Mouse (Mus musculus): ENCODE data around the gene Clrn3. TPM values are rescaled to one million over a fixed set of nuclear protein-coding genes. Genes with fewer than 3 reads are reported as not detected.
"Not testable (repeated sequence)": the region's sequence is repeated elsewhere in the genome, so short reads cannot be mapped to it uniquely, and the experiment has no call there.

The Clrn3 gene
- polyA plus RNA-seq, 1 experiment, result not detected

DNA sequence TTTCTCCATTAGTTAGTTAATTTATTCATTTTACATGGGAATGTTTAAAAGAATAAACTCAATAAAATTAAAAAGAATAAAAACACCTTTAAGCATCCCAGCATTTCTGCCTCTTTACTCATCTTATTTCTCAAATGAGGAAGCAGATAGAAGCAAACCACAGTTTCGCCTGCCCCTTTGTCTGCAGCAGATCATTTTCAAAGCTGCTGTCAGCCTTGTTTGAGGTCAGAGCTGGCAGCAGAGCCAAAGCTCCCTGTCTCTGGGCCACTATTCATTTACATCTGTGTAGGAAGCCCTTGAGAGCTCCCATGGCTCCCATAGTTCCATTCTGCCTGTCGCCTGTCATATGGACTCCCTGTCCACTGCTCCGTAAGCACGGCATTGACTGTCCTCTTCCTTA lies 19.9 kb downstream of the Clrn3 start:
- no peak for DNase-seq (ENCODE audit: low read depth)
- TF ChIP-seq POLR2A (IDR thresholded peaks at IDR 0.05; ENCODE audit: borderline replicate concordance, extremely low read depth, insufficient read depth, insufficient read length, poor library complexity, severe bottlenecking) (no peak), CTCF (IDR thresholded peaks at IDR 0.05; ENCODE audit: borderline replicate concordance, extremely low read depth, insufficient read depth, insufficient read length) (no peak)

DNA sequence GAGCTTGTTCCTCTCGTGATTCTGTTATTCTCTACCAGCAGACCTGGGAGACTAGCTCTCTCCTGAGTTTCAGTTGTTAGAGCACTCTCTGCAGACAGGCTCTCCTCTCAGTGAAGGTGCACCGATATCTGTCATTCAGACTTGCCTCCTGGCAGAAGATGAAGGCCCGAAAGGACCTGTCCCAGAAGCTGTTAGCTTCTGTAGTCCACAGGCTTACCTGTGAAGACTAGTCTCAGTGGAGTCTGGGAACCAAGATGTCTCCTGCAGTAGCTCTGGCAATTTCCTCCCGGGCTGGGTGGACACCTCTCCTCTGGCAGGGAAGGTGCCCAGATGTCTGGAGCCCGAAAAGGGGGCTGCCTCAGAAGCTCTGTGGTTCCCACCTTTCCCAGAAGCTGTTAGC lies 21.9 kb downstream of the Clrn3 start:
- not testable (repeated sequence) for DNase-seq (ENCODE audit: low read depth)

DNA sequence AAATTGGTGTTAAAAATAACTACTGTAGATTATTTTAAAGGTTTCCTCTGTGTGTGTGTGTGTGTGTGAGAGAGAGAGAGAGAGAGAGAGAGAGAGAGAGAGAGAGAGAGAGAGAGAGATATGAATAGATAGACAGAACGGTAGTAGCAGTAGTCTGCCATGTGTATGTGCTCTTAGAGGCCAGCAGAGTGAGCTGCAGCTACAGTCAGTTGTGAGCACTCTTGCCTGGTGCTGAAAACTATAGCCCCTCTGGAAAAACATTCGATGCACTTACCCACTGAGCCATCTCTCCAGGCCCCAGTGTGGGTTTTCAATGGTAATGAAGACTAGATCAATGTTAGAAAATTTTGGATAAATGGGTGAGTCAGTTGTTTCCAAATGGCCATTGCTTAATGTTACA lies 29.1 kb downstream of the Clrn3 start:
- DNase-seq (ENCODE audit: low read depth), result no peak
- TF ChIP-seq POLR2A (IDR thresholded peaks at IDR 0.05; ENCODE audit: borderline replicate concordance, extremely low read depth, insufficient read depth, insufficient read length, poor library complexity, severe bottlenecking) (no peak), CTCF (IDR thresholded peaks at IDR 0.05; ENCODE audit: borderline replicate concordance, extremely low read depth, insufficient read depth, insufficient read length) (peak; percentile 26; the same call in 1 of the 2 replicates)

DNA sequence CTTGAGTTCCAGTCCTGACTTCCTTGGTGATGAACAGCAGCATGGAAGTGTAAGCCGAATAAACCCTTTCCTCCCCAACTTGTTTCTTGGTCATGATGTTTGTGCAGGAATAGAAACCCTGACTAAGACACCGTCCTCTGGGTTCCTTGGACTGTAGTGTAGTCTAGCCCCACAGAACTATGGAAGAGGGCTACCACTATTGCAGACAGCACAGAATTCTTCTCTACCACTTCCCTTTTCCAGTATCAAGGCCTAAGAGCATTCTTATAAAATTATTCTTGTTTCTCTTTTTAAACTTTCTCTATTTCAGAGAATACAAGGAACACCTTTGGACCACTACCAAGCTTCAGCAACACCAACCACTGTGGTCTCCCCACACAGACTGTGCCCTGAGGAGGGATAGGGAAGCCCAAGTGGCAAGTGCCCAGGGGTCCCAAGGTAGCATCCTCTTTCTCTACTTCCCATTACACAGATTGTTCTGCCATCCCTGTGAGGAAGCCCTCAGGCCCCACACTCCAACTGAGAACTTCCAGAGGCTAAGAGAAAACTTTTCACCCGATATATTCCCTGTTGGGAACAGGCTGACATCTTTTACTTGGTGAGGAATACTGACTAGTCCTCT lies 29.8 kb downstream of the Clrn3 start:
- no peak for DNase-seq (ENCODE audit: low read depth)
- TF ChIP-seq POLR2A (IDR thresholded peaks at IDR 0.05; ENCODE audit: borderline replicate concordance, extremely low read depth, insufficient read depth, insufficient read length, poor library complexity, severe bottlenecking), result no peak
- TF ChIP-seq CTCF (IDR thresholded peaks at IDR 0.05; ENCODE audit: borderline replicate concordance, extremely low read depth, insufficient read depth, insufficient read length), result no peak

DNA sequence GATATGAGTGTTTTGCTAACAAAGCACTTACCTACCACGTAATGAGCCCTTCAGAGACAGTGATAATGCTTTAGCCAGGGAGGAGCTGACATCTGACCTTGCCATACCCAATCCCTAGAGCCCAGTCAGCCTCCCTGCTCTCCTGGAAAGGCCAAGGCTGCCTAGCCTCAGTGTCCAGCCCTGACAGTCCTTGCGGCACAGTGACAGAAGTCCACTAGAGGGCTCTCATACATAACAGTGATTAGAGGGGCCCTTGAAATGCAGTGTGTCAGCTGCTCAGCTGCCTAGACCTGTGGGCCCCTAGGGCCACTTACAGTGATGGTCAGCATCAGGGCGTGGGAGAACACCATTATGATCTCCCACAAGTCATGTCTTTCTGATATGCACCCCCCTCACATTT lies 33.2 kb downstream of the Clrn3 start:
- no peak for TF ChIP-seq POLR2A (IDR thresholded peaks at IDR 0.05; ENCODE audit: borderline replicate concordance, extremely low read depth, insufficient read depth, insufficient read length, poor library complexity, severe bottlenecking)
- peak; percentile 30; the same call in 1 of the 2 replicates for TF ChIP-seq CTCF (IDR thresholded peaks at IDR 0.05; ENCODE audit: borderline replicate concordance, extremely low read depth, insufficient read depth, insufficient read length)
- no peak for DNase-seq (ENCODE audit: low read depth)

- DNase-seq (ENCODE audit: low read depth), result no peak
- no peak for TF ChIP-seq POLR2A (IDR thresholded peaks at IDR 0.05; ENCODE audit: borderline replicate concordance, extremely low read depth, insufficient read depth, insufficient read length, poor library complexity, severe bottlenecking)
- TF ChIP-seq CTCF (IDR thresholded peaks at IDR 0.05; ENCODE audit: borderline replicate concordance, extremely low read depth, insufficient read depth, insufficient read length), result no peak
Measured at GRCm38 (mm10) chr7:135490500-135490886, 38.0 kb downstream of the Clrn3 start.

DNA sequence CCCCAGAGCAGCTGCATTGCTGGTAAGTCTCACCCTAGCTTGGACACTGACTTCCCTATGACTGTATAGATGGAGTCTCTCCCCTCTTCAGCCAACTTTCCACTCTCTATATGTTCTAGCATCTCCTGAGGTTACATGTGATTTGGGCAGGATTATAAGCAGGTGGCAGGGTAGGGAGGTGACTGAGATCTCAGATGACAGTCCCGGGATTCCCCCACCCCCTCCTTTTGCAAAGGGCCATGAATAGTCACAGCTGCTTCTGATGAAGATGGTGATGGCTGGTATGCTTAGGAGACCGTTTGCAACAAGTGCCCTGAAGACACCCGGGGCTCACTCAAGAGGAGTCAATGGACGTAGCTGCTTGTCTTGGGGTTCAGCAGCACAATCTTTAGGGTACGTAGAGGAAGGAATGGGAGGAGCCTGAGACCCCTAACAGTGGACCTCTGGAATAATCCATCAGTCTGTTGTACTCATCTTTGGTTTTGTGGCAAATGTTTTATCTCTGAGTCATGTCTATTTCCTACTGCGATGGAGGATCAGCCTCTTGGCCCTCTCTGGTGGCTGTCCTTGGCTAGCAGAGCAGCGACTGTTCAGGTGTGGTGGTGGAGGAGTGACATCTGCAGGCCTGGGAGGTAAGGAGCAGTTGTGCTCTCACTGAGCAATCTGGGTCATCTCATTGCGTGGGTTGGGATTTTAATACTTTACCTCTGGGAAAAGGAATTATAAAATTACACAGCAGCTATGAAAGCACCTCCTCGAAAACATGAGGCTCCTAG lies 38.5 kb downstream of the Clrn3 start:
- no peak for DNase-seq (ENCODE audit: low read depth)
- TF ChIP-seq POLR2A (IDR thresholded peaks at IDR 0.05; ENCODE audit: borderline replicate concordance, extremely low read depth, insufficient read depth, insufficient read length, poor library complexity, severe bottlenecking) (no peak), CTCF (IDR thresholded peaks at IDR 0.05; ENCODE audit: borderline replicate concordance, extremely low read depth, insufficient read depth, insufficient read length) (no peak)

GRCm38 (mm10) chr7:135488214-135488810 lies 40.1 kb downstream of the Clrn3 start:
- TF ChIP-seq CTCF (IDR thresholded peaks at IDR 0.05; ENCODE audit: borderline replicate concordance, extremely low read depth, insufficient read depth, insufficient read length) (peak; percentile 62), POLR2A (IDR thresholded peaks at IDR 0.05; ENCODE audit: borderline replicate concordance, extremely low read depth, insufficient read depth, insufficient read length, poor library complexity, severe bottlenecking) (no peak)
- DNase-seq (ENCODE audit: low read depth), result no peak

DNA sequence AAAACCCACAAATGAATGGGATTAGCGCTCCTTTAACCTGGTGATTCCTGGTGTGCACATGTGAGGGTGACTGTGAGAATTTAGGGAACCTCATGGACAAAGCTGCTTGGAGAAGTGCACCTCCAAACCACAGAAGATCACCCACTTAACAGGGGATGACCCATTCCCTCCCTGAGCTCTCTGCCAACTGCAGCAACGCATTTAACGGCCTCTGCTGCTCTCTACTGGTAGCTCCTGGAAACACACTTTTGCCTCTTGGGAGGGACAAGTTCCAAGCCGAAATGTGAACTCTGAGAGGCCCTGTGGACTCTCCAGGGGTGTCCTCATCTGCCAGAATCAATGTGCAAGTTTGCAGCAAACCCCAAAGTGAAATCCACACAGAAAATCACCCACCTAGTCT lies 41.0 kb downstream of the Clrn3 start:
- TF ChIP-seq CTCF (IDR thresholded peaks at IDR 0.05; ENCODE audit: borderline replicate concordance, extremely low read depth, insufficient read depth, insufficient read length) (peak; percentile 96), POLR2A (IDR thresholded peaks at IDR 0.05; ENCODE audit: borderline replicate concordance, extremely low read depth, insufficient read depth, insufficient read length, poor library complexity, severe bottlenecking) (no peak)

GRCm38 (mm10) chr7:135486645-135487382 lies 41.6 kb downstream of the Clrn3 start:
- no peak for TF ChIP-seq CTCF (IDR thresholded peaks at IDR 0.05; ENCODE audit: borderline replicate concordance, extremely low read depth, insufficient read depth, insufficient read length)
- TF ChIP-seq POLR2A (IDR thresholded peaks at IDR 0.05; ENCODE audit: borderline replicate concordance, extremely low read depth, insufficient read depth, insufficient read length, poor library complexity, severe bottlenecking), result no peak
- DNase-seq (ENCODE audit: low read depth), result no peak

More for the DNA sequence above, 41.0 kb downstream of the Clrn3 start:
- DNase-seq (ENCODE audit: low read depth), result peak; percentile 80

DNA sequence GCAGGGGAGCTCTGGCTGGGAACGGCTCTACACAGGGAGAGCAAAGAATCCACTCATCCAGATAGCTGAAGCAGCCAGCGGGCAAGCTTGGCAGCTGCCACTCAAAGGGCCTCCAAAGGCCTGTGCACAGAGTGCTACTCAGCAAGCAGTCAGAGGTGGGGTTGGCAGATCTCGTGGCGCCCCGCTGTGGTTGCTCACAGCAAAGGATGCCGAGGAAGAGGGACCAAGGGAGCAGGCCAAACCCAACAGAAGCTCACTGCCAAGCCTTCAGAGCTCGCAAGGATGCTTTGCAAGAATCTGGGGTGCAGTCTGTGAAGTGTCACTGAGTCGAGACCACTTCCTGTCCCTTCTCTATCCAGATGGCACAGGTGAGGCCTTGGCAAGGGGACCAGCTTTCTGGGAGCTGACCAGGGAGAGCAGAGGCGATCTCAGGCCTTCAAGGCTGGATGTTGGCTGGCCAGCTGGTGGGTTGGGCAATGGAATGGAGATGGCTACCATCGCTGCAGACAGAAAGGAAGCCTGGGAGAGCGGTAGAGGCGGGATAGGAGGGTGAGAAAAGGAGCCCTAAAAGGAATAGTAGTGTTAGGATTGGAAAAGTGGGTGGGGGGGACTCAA lies 42.6 kb downstream of the Clrn3 start:
- TF ChIP-seq CTCF (IDR thresholded peaks at IDR 0.05; ENCODE audit: borderline replicate concordance, extremely low read depth, insufficient read depth, insufficient read length) (peak; percentile 61), POLR2A (IDR thresholded peaks at IDR 0.05; ENCODE audit: borderline replicate concordance, extremely low read depth, insufficient read depth, insufficient read length, poor library complexity, severe bottlenecking) (no peak)
- DNase-seq (ENCODE audit: low read depth), result peak; percentile 91

Data from brain, embryonic 14.5 days (tissue).